Mouse (Mus musculus): ENCODE results near the gene Plpp1. TPM values are rescaled to one million over a fixed set of nuclear protein-coding genes. Genes with fewer than 3 reads are reported as not detected.

Gene Plpp1
- total and polyA plus RNA-seq, 3 experiments: 0.12 to 0.15 TPM; not detected in 1

- TF ChIP-seq MAX (IDR thresholded peaks at IDR 0.05; ENCODE audit: low read length) (no peak), ZC3H11A (IDR thresholded peaks at IDR 0.05; ENCODE audit: low read depth, low read length) (0 out of 2 replicates have a peak, but pooled peaks have one; percentile 5)
Observed at GRCm38 (mm10) chr13:112837621-112838155, 37.1 kb downstream of the Plpp1 start (continued).

- TF ChIP-seq MAZ (IDR thresholded peaks at IDR 0.05; ENCODE audit: low read depth, low read length) (no peak), KAT2A (conservative IDR thresholded peaks at IDR 0.05; ENCODE audit: low read depth, low read length) (no peak), TAL1 (IDR thresholded peaks at IDR 0.05; ENCODE audit: low read length) (peak; percentile 89), GATA1 (IDR thresholded peaks at IDR 0.05; ENCODE audit: low read depth, low read length) (peak; percentile 97), ZNF384 (IDR thresholded peaks at IDR 0.05; ENCODE audit: low read depth, low read length) (peak; percentile 28; the same call in 1 of the 2 replicates), MXI1 (IDR thresholded peaks at IDR 0.05; ENCODE audit: low read depth, low read length) (0 out of 2 replicates have a peak, but pooled peaks have one; percentile 10), UBTF (IDR thresholded peaks at IDR 0.05; ENCODE audit: borderline replicate concordance, insufficient read depth, low read depth, low read length) (no peak), MYB (IDR thresholded peaks at IDR 0.05; ENCODE audit: low read depth, low read length) (peak; percentile 93), POLR2A (IDR thresholded peaks at IDR 0.05; ENCODE audit: control insufficient read depth in 1 of 2, insufficient read depth in 1 of 2, low read depth in 1 of 2, low read length in 2 of 2, poor library complexity in 1 of 2) (no peak), ETS1 (IDR thresholded peaks at IDR 0.05; ENCODE audit: low read depth, low read length) (peak; percentile 92), CHD2 (IDR thresholded peaks at IDR 0.05; ENCODE audit: low read length) (no peak; the same call in 1 of the 2 replicates), SIN3A (IDR thresholded peaks at IDR 0.05; ENCODE audit: low read length) (no peak; the same call in 1 of the 2 replicates), ZMIZ1 (IDR thresholded peaks at IDR 0.05; ENCODE audit: low read depth, low read length) (no peak), HCFC1 (IDR thresholded peaks at IDR 0.05; ENCODE audit: low read depth, low read length) (no peak), EP300 (IDR thresholded peaks at IDR 0.05; ENCODE audit: low read depth in 1 of 2, low read length in 2 of 2) (peak; percentile 94 to 97), RCOR1 (IDR thresholded peaks at IDR 0.05; ENCODE audit: low read depth, low read length) (peak; percentile 67), TCF12 (IDR thresholded peaks at IDR 0.05; ENCODE audit: low read depth, low read length) (peak; percentile 98), MAFK (IDR thresholded peaks at IDR 0.05; ENCODE audit: borderline replicate concordance, low read depth, low read length) (no peak), POLR2AphosphoS2 (IDR thresholded peaks at IDR 0.05; ENCODE audit: low read length) (no peak), JUND (IDR thresholded peaks at IDR 0.05; ENCODE audit: low read depth, low read length) (no peak), SMC3 (IDR thresholded peaks at IDR 0.05; ENCODE audit: low read depth, low read length) (no peak), TBP (IDR thresholded peaks at IDR 0.05; ENCODE audit: low read depth, low read length) (0 out of 2 replicates have a peak, but pooled peaks have one; percentile 30), NELFE (IDR thresholded peaks at IDR 0.05; ENCODE audit: low read depth, low read length) (no peak), ZKSCAN1 (IDR thresholded peaks at IDR 0.05; ENCODE audit: low read depth, low read length) (no peak), MAX (IDR thresholded peaks at IDR 0.05; ENCODE audit: low read length) (no peak)
- Histone ChIP-seq H3K79me2 (ENCODE audit: control insufficient read depth, insufficient read depth, low read length, poor library complexity) (no peaks in the 10 kb centered on the region), H3K36me3 (ENCODE audit: control insufficient read depth in 1 of 2, insufficient read depth in 2 of 2, low read length in 2 of 2) (peaks cover 0 to 28% of the 10 kb centered on the region in 2 experiments; a peak in 2 of 4 replicates), H3K4me3 (ENCODE audit: control insufficient read depth in 1 of 2, insufficient read depth in 1 of 2, low read depth in 2 of 2, low read length in 2 of 2) (peak overlapping the region in 1 of 2 experiments; percentile 40; a peak in 1 of 4 replicates), H3K4me1 (ENCODE audit: control insufficient read depth in 1 of 2, insufficient read depth in 2 of 2, low read length in 2 of 2) (peaks cover 21 to 26% of the 10 kb centered on the region in 2 experiments), H3K27me3 (ENCODE audit: control insufficient read depth in 1 of 2, insufficient read depth in 2 of 2, low read length in 2 of 2) (no peaks in the 10 kb centered on the region), H3K9me3 (replicated peaks; ENCODE audit: insufficient read depth, low read length) (no peaks in the 10 kb centered on the region), H3K9ac (ENCODE audit: control insufficient read depth, low read depth, low read length, poor library complexity, severe bottlenecking) (no peak overlapping the region), H3K27ac (ENCODE audit: control insufficient read depth, low read depth, low read length) (peak overlapping the region; percentile 80)
- DNase-seq (ENCODE audit: low read depth, low spot score): peak; percentile 84
Observed at GRCm38 (mm10) chr13:112838562-112839232, 38.1 kb downstream of the Plpp1 start.

Measured in MEL (cell line).